Mouse (Mus musculus) kidney, postnatal 0 days (tissue): Measurements from ENCODE around the gene Csk. TPM values are rescaled to one million over a fixed set of nuclear protein-coding genes. Genes with fewer than 3 reads are reported as not detected.
A peak's percentile ranks its signal among the peaks of the same experiment; 100 is the strongest.

ENCODE experiments used
- ATAC-seq: fragments of 200-750 bp; cut with Nextera tagmentation; replicated peaks from 2 replicates; pipeline ENCODE4 v1.8.0; 2017; ENCODE audit warnings: low read depth, moderate number of reproducible peaks, moderate TSS enrichment, moderate library complexity; ENCODE audit not compliant: low FRiP score
- DNase-seq: peaks from one replicate; pipeline ENCODE4 v3.0.0-alpha.2; 2016; ENCODE audit warnings: low spot score
- H3K27ac ChIP-seq: fragments of 300-500 bp; sonication (generic); 2 replicates; pipeline ENCODE4 v1.5.1; 2014; ENCODE audit warnings: mild to moderate bottlenecking
- H3K27me3 ChIP-seq: fragments of 300-500 bp; sonication (generic); 2 replicates; pipeline ENCODE4 v1.6.1; 2014; ENCODE audit warnings: low read length, mixed read lengths; ENCODE audit not compliant: insufficient read depth
- H3K36me3 ChIP-seq: fragments of 300-500 bp; sonication (generic); 2 replicates; pipeline ENCODE4 v1.6.1; 2014; ENCODE audit warnings: low read length, mixed read lengths; ENCODE audit not compliant: insufficient read depth
- H3K4me1 ChIP-seq: fragments of 300-500 bp; sonication (generic); replicated peaks from 2 replicates; pipeline ENCODE4 v1.6.1; 2014; ENCODE audit warnings: antibody characterized with exemption, low read length, mixed read lengths; ENCODE audit not compliant: insufficient read depth
- H3K4me2 ChIP-seq: fragments of 300-500 bp; sonication (generic); 2 replicates; pipeline ENCODE4 v1.6.1; 2014; ENCODE audit warnings: mild to moderate bottlenecking, low read length, moderate library complexity, mixed read lengths
- H3K4me3 ChIP-seq: fragments of 300-500 bp; sonication (generic); replicated peaks from 2 replicates; pipeline ENCODE4 v1.5.1; 2014; ENCODE audit warnings: low read depth, low read length
- H3K9ac ChIP-seq: fragments of 300-500 bp; sonication (generic); 2 replicates; pipeline ENCODE4 v1.6.1; 2014; ENCODE audit warnings: low read depth, low read length
- H3K9me3 ChIP-seq: fragments of 300-500 bp; sonication (generic); replicated peaks from 2 replicates; pipeline ENCODE4 v1.6.1; 2016; ENCODE audit warnings: low read length, inconsistent platforms, mixed read lengths
- CTCF ChIP-seq: IDR thresholded peaks from 2 replicates; pipeline ENCODE4 v1.5.1; 2016; ENCODE audit warnings: antibody characterized with exemption, low read depth, mild to moderate bottlenecking, moderate library complexity
- WGBS: fragments of 180-500 bp; shearing (Covaris S2); extraction: QIAGEN DNeasy Blood & Tissue Kit; methylation state at CpG from one replicate; pipeline ENCODE4 v1.1.7; 2014; 5-methylcytosine and 5-hydroxymethylcytosine counted together
- polyA plus RNA-seq: library from polyadenylated mRNA; unstranded; fragments of >200 nt; fragmentation: Nextera tagmentation; extraction: Ambion mirVana; gene quantifications from 2 replicates; pipeline ENCODE4 v1.2.1, GENCODE M21; 2015

The Csk gene
- polyA plus RNA-seq, 1 experiment from 2014 or later, result 23.9 TPM

DNA sequence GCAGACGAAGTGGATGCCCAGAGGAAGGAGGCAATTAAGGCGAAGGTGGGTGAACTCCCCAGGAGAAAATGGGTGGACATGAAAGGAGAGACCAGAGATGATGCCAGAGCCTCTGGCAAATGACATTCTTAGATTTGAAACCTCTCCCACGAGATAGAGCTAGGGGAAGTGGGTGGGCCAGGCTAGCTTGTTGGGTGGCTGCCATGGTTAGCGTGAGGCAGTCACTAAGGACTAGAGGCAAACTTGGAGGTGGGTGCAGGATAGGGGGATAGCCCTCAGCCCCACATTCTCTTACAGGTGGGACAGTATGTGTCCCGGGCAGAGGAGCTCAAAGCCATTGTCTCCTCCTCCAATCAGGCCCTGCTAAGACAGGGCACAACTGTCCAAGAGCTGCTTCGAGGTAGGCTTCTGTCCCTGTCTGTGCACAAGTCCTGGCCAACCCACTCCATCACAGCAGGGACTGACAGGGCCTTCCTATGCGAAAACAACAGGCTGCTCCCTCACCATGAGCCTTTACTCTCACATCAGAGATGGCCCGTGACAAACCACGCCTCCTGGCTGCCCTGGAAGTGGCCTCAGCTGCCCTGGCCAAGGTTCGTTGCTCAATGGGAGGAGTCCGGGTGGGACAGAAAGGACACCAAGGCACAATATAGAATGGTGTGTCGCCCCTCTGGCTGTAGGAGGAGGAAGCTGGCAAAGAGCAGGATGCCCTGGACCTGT is 59.8 kb downstream of the Csk start:
- TF ChIP-seq CTCF, result peak; percentile 26; the same call in 1 of the 2 replicates
- peaks cover 8% of the 10 kb centered on the region; the same call in 1 of the 2 replicates for H3K4me1 ChIP-seq
- 40% methylated on average over 12 of the region's 12 CpGs for WGBS
- peaks cover 17% of the 10 kb centered on the region; the same call in 1 of the 2 replicates for H3K36me3 ChIP-seq
- H3K27me3 ChIP-seq, result no peaks in the 10 kb centered on the region
- H3K9ac ChIP-seq, result no peak overlapping the region
- ATAC-seq (0 out of 2 replicates have a peak, but pooled peaks have one; percentile 11), DNase-seq (peak; percentile 38)
- H3K4me3 ChIP-seq, result no peak overlapping the region
- no peak overlapping the region for H3K4me2 ChIP-seq
- H3K9me3 ChIP-seq, result no peaks in the 10 kb centered on the region
- peak overlapping the region; percentile 31; the same call in 1 of the 2 replicates for H3K27ac ChIP-seq

DNA sequence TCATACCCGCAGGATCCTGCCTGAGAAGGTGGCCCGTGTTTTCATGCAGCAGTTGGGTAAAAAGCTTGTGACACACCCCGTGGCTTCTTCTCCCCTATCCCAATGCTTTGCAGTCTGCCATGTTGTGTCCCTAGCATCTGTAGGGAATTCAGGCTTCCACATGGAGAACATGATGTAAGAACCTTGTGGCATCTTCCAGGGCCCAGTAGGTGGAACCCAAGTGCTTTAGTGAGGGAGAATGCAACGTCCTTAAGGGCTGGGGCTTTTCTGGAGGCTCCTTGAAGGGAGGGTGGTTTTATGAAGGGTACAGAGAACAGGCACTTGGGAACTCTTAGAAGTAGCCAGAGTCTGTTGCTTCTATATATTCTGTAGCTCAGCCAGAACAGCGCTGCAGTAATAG is 62.7 kb downstream of the Csk start:
- H3K27me3 ChIP-seq, result no peaks in the 10 kb centered on the region
- TF ChIP-seq CTCF, result peak; percentile 60
- H3K9me3 ChIP-seq, result no peaks in the 10 kb centered on the region
- ATAC-seq (no peak), DNase-seq (peak; percentile 50)
- no peak overlapping the region for H3K9ac ChIP-seq
- peaks cover 8% of the 10 kb centered on the region; the same call in 1 of the 2 replicates for H3K4me1 ChIP-seq
- no peak overlapping the region for H3K4me3 ChIP-seq
- H3K4me2 ChIP-seq, result no peak overlapping the region
- 44% methylated on average over 5 of the region's 5 CpGs for WGBS
- no peak overlapping the region for H3K27ac ChIP-seq
- H3K36me3 ChIP-seq, result peaks cover 19% of the 10 kb centered on the region; the same call in 1 of the 2 replicates

DNA sequence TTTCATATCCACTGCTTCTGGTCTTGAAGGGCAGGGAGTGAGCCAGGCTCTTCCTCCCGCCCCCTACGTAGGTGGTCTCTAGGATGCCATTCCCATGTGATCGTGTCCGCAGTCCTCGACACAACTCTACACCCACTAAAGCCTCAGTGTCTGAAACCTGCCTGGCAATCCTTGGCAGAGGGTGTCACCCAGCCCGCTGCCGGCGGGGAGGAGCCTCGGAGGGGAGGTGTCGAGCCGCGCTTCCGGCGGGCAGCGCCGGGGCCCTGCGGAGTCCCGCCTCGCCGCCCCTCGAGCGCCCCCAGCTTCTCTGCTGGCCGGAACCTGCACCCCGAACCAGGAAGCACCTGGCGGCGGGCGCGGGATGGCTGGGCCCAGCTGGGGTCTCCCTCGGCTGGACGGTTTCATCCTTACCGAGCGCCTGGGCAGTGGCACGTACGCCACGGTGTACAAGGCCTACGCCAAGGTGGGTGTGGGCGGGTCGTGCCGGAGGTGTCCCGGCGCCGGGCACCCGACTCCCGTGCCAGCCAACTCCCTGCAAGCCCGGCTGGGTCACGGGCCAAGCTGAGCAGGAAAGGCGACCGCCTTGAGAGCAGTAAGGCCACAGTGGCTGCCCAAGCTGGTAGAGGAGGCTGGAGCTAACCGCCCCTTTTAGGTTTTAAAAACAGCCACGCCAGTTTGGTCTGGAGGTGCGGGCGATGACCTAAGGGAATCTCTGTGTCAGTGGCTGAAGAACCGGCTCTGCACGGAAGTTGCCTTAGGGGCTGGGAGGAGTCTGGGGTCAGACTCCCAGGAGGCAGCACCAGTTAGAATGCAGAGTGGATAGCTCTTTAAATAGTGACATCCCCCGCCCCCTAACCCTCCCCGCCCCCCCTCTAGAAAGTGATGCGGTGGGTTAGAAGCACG is 64.0 kb downstream of the Csk start, which contains the start of gene Ulk3:
TSS of gene Ulk3 (plus strand) at position 229 of the 903 bp plus-strand sequence.
- DNase-seq, result peak; percentile 80

DNA sequence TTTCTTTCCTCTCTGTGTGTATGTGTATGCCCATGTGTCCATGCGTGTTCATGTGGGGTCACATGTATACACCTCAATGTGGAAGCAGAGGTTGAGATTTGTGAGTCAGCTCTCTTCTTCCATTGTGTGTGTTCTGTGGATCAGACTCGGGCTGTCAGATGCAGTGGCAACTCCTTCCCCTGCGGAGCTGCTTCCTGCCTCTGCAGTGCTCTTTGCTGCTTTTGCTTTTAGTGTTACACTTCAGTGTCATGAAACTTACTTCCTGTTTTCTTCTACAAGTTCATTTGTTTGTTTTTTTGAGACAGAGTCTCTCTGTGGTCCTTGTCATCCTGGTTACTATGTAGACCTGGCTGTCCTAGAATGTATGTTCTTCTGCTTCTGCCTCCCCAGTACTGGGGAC is 68.4 kb downstream of the Csk start:
- no peak for ATAC-seq
- Histone ChIP-seq H3K36me3 (peaks cover 53% of the 10 kb centered on the region; the same call in 1 of the 2 replicates), H3K27ac (no peak overlapping the region), H3K4me1 (peaks cover 5% of the 10 kb centered on the region; the same call in 1 of the 2 replicates), H3K4me2 (no peak overlapping the region), H3K9ac (no peak overlapping the region), H3K27me3 (no peaks in the 10 kb centered on the region), H3K4me3 (no peak overlapping the region), H3K9me3 (no peaks in the 10 kb centered on the region)
- DNase-seq, result no peak
- TF ChIP-seq CTCF, result no peak
- 85% methylated on average over 3 of the region's 3 CpGs for WGBS

More for the DNA sequence above, 64.0 kb downstream of the Csk start, which contains the start of gene Ulk3:
- peak within 1 kb of the TSS; percentile 90 for H3K27ac ChIP-seq
- H3K9me3 ChIP-seq, result no peaks in the 10 kb centered on the region
- H3K36me3 ChIP-seq, result 0 out of 2 replicates have a peak, but pooled peaks cover 19% of the 10 kb centered on the region
- peak within 1 kb of the TSS; percentile 93 for H3K4me2 ChIP-seq
- TF ChIP-seq CTCF, result peak; percentile 43; the same call in 1 of the 2 replicates
- peaks cover 8% of the 10 kb centered on the region; the same call in 1 of the 2 replicates for H3K4me1 ChIP-seq
- WGBS, result under 1% methylated on average over 58 of the region's 58 CpGs
- no peaks in the 10 kb centered on the region for H3K27me3 ChIP-seq
- peak within 1 kb of the TSS; percentile 76 for H3K4me3 ChIP-seq
- ATAC-seq, result peak; percentile 82
- peak within 1 kb of the TSS; percentile 72 for H3K9ac ChIP-seq

DNA sequence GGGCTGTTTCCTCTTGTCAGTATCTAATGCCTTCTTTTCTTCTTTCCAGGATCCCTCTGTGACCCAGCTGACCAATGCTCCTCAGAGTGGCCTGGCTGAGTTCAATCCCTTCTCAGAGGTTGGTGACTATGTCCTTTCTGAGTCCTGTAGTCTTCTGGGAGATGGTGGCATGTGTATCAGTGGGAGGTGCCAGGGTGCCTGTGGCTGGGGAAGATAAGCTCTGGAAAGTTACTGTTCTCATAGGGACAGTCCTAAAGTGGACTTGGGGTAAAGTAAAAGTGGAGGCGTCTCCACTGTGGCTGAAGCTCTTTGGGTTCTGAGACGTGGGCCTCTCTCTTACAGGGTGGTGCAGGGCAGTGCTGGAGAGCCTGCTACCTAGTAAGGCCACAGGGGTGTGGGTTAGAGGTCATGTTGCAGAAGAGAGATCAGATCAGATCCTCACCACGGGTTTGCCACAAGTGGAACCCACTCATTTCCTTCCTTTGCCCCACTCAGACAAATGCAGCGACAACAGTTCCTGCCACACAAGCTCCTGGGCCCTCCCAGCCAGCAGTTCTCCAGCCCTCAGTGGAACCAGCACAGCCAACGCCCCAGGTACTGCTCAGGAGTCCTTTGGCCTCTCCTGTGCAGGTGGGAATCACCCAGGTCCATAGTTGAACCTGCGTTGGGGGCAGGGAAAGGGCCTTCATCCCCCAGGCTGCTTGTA is 76.1 kb downstream of the Csk start:
- no peak overlapping the region for H3K9ac ChIP-seq
- H3K4me1 ChIP-seq, result no peaks in the 10 kb centered on the region
- no peak for TF ChIP-seq CTCF
- no peak overlapping the region for H3K27ac ChIP-seq
- peaks cover 51% of the 10 kb centered on the region for H3K36me3 ChIP-seq
- H3K27me3 ChIP-seq, result no peaks in the 10 kb centered on the region
- ATAC-seq, result no peak
- no peak overlapping the region for H3K4me2 ChIP-seq
- H3K9me3 ChIP-seq, result no peaks in the 10 kb centered on the region
- no peak for DNase-seq
- WGBS, result 82% methylated on average over 6 of the region's 6 CpGs
- H3K4me3 ChIP-seq, result no peak overlapping the region

Other genes with a start within 250 kb of the Csk start
- gene Ppcdc, start 213.5 kb downstream of the Csk start, polyA plus RNA-seq, result 29.6 and 34.8 TPM in 2 replicates
- gene Scamp5, start 185.6 kb downstream of the Csk start, polyA plus RNA-seq, result 18.3 and 19.4 TPM in 2 replicates
- gene Rpp25, start 149.6 kb downstream of the Csk start, polyA plus RNA-seq, result 3.8 and 4.2 TPM in 2 replicates
- 1,314 and 1,348 TPM in 2 replicates for gene Cox5a, start 132.4 kb downstream of the Csk start, polyA plus RNA-seq
- gene Fam219b, start 116.1 kb downstream of the Csk start, polyA plus RNA-seq, result 13.6 and 15.1 TPM in 2 replicates
- gene Mpi, start 100.9 kb downstream of the Csk start, polyA plus RNA-seq, result 34.5 and 35.9 TPM in 2 replicates
- gene Scamp2, start 92.7 kb downstream of the Csk start, polyA plus RNA-seq, result 100 and 104 TPM in 2 replicates
- gene Ulk3, start 64.2 kb downstream of the Csk start, polyA plus RNA-seq, result 8.0 and 8.4 TPM in 2 replicates
- gene Cplx3, start 47.4 kb downstream of the Csk start, polyA plus RNA-seq, result 0.04 TPM in 1 of 2 replicates, not detected in the other
- gene Lman1l, start 32.9 kb downstream of the Csk start, polyA plus RNA-seq, result not detected in 2 replicates
- gene Cyp1a2, start 30.1 kb upstream of the Csk start, polyA plus RNA-seq, result not detected in 2 replicates
- gene Cyp1a1, start 34.3 kb upstream of the Csk start, polyA plus RNA-seq, result 0.29 and 0.34 TPM in 2 replicates
- gene Edc3, start 54.9 kb upstream of the Csk start, polyA plus RNA-seq, result 23.1 and 26.4 TPM in 2 replicates
- gene Clk3, start 112.2 kb upstream of the Csk start, polyA plus RNA-seq, result 50.3 and 51.7 TPM in 2 replicates
- gene Arid3b, start 183.2 kb upstream of the Csk start, polyA plus RNA-seq, result 4.0 and 4.2 TPM in 2 replicates